Mouse (Mus musculus): ENCODE data around the gene Gm14862.

GRCm38 (mm10) chrX:9216244-9216643 lies 40.5 kb downstream of the Gm14862 start:
- TF ChIP-seq CTCF (conservative IDR thresholded peaks at IDR 0.05; ENCODE audit: insufficient read depth, insufficient read length, low read depth, low read length) (0 out of 2 replicates have a peak, but pooled peaks have one; percentile 11), POLR2A (IDR thresholded peaks at IDR 0.05; ENCODE audit: low read depth, low read length) (no peak)
